Mouse (Mus musculus): ENCODE results near the gene Nap1l1.
"Not testable (repeated sequence)": the region's sequence is repeated elsewhere in the genome, so short reads cannot be mapped to it uniquely, and the experiment has no call there.

Gene Nap1l1

DNA sequence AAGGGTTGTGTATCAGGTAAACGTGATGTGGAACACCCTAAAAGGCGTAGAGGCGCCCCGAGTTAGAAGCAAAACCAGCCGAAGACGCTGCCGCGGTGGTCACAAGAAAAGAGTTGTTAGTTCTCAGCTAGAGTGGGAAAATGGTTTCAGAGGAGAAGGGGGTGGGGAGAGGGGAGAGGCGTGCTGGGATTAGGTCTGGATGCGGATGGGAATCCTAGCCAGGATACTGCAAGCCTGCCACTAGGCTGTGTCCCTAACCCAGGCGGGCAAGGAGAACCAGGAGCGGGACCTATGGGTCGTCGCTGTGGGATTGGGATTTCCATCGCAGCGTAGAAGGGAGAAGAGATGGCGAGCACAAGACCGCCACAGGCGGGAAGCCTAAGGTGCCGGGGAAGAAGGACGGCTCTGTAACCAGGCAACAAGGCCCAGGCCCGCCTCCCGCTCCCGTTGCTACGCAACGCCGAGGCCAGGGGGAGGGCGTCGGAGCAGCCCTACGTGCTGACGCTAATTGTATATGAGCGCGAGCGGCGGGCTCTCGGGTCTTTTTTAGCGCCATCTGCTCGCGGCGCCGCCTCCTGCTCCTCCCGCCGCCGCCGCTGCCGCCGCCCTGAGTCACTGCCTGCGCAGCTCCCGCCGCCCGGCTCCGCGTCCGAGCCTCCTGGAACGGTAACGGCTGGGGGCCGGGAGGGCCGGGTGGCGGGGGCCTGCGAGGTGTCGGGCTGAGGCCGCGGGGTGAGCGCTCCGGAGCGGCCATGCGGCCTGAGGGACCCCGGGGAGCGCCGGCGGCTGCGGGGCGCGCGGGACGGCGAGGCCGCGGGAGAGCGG, at the start of gene Nap1l1:
TSS of gene Nap1l1 (plus strand) at position 538 of the 825 bp plus-strand sequence.
- peak; percentile 94 to 98 for DNase-seq (ENCODE audit: low read depth in 2 of 2, low spot score in 2 of 2)

DNA sequence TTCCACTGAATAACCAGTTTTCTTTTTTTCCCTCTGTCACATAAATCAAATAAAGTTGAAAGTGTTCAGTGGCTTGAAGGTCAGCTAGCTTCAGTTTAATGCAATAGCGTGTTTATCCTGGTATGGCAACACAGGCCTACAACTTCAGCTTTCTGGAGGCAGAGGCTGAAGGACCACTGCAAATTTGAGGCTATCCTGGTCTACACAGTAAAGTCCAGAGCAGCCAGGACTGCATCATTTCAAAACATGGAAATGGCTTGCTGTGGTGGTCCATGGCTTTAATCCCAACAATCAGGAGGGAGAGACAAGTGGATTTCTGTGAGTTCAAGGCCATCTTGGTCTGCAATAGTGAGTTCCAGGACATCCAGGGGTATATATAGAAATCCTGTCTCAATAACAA, 46.5 kb upstream of the Nap1l1 start:
- DNase-seq (ENCODE audit: low read depth in 2 of 2, low spot score in 2 of 2): no peak

DNA sequence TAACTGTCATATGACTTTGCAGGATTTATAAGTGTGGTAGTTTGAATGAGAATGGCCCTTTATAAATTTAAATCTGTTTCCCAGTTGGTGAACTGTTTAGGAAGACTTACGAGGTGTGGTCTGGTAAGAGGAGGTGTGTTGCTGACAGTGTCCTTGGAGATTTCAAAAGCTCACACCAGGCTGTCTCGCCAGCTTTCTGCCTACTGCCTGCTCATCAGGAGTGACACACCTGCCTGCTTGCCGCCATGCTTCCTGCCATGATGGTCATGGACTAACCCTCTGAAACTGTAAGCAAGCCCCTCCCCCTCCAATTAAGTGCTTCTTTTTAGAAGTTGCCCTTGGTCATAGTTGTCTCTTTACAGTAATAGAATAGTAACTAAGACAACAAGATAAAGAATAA, 39.5 kb upstream of the Nap1l1 start:
- no peak for DNase-seq (ENCODE audit: low read depth in 2 of 2, low spot score in 2 of 2)

DNA sequence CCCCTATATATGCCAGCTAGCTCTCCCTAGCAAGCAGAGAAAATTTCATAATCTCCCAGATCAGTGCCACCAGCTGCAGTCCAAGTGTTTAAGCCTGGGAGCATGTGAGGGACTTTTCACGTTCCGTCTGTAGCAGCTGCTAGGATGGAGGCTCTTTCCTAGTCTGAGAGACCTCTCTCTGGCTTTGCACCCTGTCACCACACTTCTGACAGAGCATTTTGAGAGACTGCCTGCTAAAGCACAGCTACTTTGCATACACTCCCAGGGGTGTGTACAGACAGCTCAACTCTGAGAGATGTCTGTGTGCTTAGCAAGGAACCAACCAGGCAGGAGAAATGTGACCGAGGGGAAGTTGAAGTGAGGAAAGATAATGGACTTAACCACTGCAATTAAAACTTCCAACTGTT, 32.0 kb upstream of the Nap1l1 start:
- DNase-seq (ENCODE audit: low read depth in 2 of 2, low spot score in 2 of 2): no peak

DNA sequence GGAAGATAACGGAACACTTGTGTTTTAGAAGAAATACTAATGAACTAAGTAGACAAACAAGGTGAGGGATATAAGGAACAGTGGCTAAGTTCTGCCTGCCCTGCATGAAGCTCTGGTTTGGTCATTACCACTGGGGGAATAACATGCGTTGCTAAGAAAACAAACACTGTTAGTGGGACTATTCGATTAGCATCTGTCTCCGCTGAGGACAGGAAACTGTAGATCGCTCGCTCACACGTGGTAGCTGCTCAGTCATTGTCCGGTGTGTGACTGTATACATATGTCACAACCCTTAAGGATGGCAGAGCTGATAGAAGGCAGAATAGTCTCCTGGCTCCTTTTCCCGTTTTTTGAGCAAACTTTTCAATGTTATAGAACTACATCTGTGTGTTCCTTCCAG, 28.8 kb upstream of the Nap1l1 start:
- DNase-seq (ENCODE audit: low read depth in 2 of 2, low spot score in 2 of 2): no peak

DNA sequence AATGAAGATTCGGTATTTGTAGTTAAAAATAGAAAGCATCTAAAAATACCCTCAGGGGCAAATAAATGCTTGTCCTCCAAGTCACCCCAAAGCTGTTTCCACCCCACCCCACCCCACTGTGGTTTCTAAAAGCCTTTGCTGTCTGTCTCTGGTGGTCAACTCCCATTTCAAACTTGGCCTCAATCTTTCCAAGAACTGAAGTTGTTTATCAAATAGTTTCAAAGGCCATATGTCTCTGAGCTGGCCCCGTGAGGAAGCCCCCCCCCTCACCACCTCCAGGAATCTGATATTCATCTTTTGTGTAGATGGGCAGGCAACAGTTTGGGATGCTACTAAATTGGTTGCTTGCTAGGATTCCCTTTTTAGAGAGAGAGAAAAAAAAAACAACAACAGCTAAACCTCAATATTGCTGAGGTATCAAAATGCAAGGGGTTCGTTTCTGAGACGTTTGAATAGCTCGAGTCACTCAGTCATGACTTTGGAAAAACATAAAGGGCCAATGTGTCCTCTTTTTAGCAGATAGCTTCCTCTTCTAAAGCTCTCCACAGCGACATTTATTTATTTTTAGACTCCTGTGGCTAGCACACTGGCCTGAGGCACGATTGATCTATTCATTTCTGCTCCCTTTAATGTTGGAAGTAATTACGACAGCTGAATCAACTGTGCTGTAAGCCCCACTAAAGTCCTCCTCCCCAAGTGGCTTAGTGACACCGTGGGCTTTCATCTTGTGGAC, 26.9 kb upstream of the Nap1l1 start:
- no peak for DNase-seq (ENCODE audit: low read depth in 2 of 2, low spot score in 2 of 2)

DNA sequence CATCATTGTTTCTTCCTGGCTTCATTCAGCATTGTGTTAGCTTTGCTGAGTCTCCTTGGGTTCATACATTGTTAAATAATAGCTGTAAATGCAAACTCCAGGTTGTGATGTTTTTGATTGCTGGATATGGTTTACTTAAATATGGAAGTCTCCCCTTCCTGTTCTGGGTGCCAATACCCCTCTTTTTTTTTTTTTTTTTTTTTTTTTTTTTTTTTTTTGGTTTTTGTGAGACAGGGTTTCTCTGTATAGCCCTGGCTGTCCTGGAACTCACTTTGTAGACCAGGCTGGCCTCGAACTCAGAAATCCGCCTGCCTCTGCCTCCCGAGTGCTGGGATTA, 26.4 kb upstream of the Nap1l1 start:
- DNase-seq (ENCODE audit: low read depth in 2 of 2, low spot score in 2 of 2): not testable (repeated sequence)

DNA sequence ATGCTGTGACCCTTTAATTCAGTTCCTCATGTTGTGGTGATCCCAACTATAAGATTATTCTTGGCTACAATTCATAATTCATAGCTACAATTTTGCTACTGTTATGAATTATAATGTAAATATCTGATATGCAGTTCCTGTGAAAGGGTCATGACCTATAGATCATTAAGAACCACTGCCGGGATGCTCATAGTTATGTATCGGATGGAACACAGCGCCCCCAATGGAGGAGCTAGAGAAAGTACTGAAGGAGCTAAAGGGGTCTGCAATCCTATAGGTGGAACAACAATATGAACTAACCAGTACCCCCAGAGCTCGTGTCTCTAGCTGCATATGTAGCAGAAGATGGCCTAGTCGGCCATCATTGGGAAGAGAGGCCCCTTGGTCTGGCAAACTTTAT, 23.4 kb upstream of the Nap1l1 start:
- not testable (repeated sequence) for DNase-seq (ENCODE audit: low read depth in 2 of 2, low spot score in 2 of 2)

DNA sequence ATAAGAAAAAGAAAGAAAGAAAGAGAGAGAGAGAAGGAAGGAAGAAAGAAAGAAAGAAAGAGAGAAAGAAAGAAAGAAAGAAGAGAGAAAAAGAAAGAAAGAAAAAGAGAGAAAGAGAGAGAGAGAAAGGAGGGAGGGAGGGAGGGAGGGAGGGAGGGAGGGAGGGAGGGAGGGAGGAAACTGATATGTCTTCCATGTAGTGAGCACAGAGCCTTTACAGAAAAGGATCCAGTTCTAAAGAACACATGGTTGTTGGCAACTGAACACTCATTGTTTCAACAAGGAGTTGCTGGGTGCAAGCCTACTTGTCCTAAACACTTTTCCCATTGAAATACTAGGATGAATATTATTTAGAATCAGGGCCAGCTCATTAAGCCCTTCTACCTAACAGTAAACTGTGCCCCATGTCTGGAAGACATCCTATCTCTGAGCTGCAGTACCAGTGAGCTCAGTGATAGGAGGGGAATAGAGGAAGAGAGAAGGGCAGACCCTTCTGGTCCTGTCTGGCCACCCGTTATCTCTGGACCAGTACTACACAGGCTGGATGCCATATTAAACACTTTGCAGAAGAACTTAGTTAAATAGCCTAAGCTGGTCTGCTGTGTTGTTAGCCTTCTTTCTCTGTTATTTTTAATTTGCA, 21.2 kb upstream of the Nap1l1 start:
- no peak for DNase-seq (ENCODE audit: low read depth in 2 of 2, low spot score in 2 of 2)

DNA sequence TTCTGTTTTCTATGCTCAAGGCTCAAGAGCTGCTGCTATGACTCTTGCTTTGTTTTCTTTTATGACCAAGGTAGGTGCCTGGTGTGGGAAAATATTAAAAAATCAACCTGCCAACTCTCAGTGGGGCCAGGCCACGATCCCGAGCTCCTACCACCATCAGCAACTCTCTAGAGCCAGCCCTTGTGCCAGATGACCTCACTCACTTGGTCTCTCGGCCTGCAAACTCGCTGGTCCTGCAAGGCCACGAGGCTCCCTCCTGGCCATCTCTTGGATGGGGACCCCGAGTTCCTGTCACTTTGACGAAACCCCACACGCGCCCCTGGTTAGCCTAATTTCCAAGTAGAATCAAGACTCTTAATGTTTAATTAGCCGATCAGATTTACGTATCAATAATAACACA, 20.6 kb upstream of the Nap1l1 start:
- DNase-seq (ENCODE audit: low read depth in 2 of 2, low spot score in 2 of 2): no peak

DNA sequence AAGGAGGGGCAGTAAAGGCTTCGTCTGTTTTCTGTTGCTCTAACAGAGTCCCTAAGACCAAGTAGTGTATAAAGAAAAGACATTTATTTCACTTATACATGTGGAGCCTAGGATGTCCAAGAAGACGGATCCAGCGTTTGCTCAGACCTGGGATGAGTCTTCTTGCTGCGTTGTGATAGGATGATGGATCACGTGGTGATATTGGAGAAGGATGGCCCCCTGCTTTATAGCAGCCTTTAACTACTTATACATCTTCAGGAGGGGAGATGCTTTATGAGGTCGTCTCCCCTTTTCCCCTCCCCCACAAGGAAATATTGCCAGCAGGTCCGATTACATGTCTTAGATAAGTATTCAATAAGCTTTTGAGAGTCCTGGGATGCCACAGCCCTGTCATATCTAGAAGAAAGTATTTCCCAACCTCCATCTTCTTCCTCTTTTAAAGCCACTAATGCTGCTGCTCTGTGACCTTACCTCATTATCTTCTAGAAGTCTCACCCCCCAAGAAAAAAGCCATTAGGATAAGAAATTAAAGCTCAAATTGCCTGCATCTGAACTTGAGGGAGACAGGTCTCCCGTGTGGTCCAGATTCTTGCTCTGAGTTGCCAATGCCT, 18.2 kb upstream of the Nap1l1 start:
- DNase-seq (ENCODE audit: low read depth in 2 of 2, low spot score in 2 of 2): no peak

DNA sequence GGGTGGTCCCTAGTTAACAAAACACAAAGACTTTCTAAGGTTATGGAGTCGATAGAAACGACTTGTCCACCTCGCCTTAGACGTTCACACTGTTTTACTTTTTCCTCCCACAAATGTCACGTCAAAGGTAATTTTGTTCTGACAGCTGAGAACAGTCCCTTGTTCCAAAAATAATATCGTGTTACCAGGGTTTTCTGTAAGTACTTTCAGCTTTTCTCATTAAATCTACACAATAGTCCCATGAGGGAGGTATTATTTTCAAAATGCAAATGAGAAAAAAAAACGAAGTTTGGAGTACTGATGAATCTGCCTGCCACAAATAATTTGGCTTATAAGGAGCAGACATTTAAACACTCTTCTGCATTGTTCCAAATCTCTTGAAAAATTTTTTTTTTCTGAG, 14.9 kb upstream of the Nap1l1 start:
- DNase-seq (ENCODE audit: low read depth in 2 of 2, low spot score in 2 of 2): no peak

DNA sequence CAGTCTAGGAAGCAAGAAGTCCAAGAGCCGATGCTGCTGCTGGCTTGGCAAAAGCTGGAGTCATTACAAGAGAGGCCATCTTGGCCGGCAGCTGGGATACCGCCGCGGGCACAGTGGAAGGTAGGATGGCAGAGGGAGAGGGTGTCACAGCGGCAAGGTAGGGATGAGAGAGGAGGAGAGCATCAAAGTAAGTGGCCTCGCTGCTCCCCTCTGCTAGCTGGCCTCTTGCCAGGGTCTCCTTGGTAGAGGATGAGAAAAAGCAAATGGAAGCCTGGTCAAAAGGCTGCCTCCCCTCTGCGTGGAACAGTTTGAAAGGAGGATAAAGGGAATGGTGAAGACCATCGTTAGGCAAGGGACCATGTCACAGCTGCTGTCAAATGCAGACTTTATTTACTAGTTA, 14.0 kb upstream of the Nap1l1 start:
- no peak for DNase-seq (ENCODE audit: low read depth in 2 of 2, low spot score in 2 of 2)

DNA sequence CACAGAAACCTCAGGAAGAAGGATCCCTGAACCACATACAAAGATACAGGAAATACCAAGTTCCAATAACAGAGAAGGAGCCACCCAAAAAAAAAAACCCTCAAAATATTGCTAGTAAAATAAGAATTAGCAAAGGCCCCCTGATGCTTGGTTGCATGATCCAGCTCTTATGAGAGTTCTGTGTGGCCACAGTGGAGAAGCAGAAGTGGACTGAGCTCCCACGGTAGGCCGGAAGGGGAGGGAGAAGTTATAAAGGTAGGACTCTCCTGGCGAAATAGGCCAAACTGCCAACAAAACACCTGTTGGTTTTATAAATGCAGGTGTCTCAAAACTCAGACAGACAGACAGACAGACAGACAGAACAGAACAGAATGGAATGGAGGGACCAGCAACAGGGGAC, 13.1 kb upstream of the Nap1l1 start:
- no peak for DNase-seq (ENCODE audit: low read depth in 2 of 2, low spot score in 2 of 2)

DNA sequence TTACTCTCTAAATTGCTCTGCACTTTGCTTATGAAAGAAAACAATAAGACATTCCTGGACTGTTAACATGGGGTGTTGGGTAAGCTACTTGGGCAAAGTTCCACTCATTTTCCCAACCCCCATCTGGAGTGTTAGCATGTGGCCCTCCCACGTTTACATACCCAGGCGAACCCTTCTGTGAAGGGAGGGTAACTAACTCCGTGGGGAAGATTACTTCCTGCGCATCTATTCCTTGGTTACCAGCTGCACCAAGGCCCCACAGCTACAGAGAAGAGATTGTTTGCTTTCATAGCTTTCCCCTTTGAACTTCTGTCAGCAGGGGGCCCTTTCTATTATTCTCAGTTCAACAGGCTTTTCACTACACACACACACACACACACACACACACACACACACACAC, 12.6 kb upstream of the Nap1l1 start:
- no peak for DNase-seq (ENCODE audit: low read depth in 2 of 2, low spot score in 2 of 2)

DNA sequence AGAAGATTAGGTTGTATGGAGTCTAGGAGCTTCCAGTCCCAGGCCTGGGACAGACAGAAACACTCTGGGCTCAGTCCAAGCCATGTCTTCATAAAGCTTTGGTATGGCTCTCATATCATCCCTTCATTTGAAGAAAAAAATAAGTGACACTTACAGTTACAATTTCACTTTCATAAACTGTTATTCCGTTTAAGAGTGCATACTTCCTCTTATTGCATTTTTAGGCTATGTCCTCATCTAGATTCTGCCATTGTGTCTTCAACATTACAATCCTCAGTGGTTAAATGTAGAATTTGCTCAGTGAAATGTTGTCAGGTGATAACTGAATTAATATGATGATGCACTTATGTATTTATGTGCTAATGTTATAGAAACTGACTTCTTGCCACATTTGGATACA, 8.2 kb upstream of the Nap1l1 start:
- DNase-seq (ENCODE audit: low read depth in 2 of 2, low spot score in 2 of 2): no peak

DNA sequence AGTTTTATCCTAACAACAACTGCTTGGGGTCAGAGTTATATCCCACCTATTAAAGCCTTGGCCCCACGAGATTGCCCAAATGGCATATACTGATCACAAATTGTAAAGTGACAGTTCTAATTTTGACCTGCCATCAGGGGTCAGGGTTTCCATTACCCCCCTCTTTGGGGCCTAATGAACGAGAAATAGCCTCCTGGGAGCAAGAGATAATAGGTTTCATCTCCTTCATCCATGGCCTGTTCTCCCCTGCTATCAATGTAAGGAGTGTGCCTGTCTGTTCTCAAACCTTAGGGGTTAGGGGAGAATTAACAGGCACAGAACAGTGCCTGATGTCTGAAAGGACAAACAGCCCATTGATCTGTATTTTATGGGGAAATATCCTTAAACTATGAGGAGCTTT, 7.6 kb upstream of the Nap1l1 start:
- no peak for DNase-seq (ENCODE audit: low read depth in 2 of 2, low spot score in 2 of 2)

DNA sequence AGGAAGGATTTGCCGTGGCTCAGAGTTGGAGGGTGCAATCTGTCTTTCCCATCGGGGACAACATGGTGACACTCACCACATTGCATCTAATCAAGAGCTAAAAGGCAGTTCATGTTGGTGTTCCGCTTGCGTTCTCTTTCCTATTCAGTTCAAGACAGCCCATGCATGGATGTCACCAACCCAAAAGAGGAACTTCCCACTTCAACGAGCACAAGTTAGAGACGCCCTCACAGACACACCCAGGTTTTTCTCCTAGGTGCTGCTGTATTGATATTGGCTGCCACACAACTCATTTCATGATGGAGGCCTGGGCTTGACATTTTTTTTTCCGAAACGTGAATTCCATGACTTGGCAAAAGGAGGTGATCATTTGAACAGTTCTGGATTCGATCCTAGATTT, 1.9 kb upstream of the Nap1l1 start:
- no peak for DNase-seq (ENCODE audit: low read depth in 2 of 2, low spot score in 2 of 2)

DNA sequence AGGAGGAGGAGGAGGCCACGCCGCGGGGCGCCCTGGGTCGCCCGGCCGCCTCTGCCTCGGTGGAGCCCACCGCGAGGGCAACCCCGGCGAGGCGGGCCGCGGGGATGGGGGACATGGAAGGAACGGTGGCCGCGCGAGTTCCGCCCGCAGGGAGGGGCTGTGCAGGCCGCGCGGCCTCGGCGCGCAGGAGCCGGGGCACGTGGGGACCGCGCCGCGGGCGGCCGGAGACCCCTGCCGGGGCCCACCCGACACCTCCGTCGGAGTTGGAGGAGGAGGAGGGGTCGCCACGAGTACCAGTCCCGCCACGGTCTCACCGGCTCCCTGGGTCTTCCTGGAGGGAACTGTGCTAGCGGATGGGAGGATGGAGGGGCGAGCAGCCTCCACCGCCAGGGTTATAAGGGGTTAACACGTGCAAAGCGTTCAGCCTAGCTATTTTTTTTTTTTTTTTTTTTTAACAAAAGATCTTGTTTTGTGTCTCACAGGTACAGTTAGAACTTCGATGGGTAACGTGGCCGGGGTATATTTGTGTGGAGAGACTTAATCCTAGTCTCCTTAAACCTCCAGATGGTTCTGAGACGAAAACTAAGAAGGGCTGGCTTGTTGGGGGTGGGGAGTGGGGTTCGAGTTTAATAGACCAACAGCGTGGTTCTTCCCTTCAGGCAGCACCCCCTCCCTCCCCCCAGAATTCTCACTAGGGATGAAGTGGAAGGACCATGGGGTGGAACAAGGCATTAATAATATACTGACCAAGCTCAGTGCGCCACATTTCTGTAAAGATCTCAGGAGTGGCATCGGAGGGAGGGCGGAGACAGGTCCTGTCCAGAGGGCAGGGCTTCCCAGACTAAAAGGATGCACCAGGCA, 718 bp downstream of the Nap1l1 start:
- peak in 1 of 2 experiments; percentile 24 for DNase-seq (ENCODE audit: low read depth in 2 of 2, low spot score in 2 of 2)

DNA sequence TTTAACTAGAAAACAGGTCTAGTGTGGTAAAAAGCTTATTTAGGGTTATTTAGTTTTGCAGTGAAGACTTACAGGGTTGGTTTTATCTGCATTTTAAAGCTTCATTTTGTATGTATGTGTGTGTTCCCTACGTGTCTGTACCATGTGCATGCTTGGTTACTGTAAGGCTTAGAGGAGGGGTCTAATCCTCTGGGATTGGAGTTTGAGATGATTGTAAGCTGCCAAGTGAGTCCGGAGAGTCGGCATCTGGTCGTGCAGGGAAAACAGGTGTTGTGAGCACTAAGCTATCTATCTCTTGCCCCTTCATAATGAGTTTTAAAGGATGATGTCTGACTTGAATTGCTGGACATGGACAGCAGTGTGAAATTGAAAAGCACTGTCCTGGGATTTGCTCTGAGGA, 3.3 kb downstream of the Nap1l1 start:
- DNase-seq (ENCODE audit: low read depth in 2 of 2, low spot score in 2 of 2): no peak

DNA sequence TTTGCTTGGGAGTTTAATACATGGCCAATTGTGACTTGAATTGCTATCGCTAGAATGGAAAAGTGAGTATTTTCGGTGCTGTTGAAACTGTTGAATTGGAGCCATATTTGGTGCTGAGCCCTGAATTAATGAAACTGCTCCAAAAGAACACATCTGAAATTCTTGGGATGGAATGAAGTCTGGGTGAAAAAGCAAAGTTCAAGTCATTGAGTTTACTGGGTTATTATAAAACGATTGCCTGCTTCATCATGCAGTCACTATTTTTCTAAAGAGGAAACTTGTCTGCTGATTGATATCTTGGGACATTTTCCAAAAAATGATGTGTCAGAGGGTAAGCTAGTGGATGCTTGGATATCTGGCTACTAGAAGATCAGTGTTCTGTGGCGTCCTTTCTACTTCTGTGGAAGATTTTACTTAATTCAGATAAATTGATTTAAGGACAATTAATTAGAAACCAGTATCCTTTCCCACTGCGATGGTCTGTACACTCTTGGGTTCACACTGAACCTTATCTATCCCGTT, 4.0 kb downstream of the Nap1l1 start:
- DNase-seq (ENCODE audit: low read depth in 2 of 2, low spot score in 2 of 2): no peak
